Mouse (Mus musculus): ENCODE measurements at regions not wholly inside any gene's neighbourhood (a gene's known extent, or its start where the extent isn't known, plus 50 kb on each side); places are given as distances from the start of the nearest gene placed in this dataset.
A peak's percentile ranks its signal among the peaks of the same experiment; 100 is the strongest.
"Not testable (repeated sequence)": the region's sequence is repeated elsewhere in the genome, so short reads cannot be mapped to it uniquely, and the experiment has no call there.

- no peak for DNase-seq
Measured at GRCm38 (mm10) chr2:72616412-72616811, 140.5 kb downstream of the Cdca7 start.

GRCm38 (mm10) chr2:72619446-72619845 is 143.5 kb downstream of the Cdca7 start:
- no peak for DNase-seq

- no peak for DNase-seq
Measured at GRCm38 (mm10) chr2:72620182-72620652, 144.3 kb downstream of the Cdca7 start.

- DNase-seq: no peak
Measured at GRCm38 (mm10) chr2:72627915-72628314, 152.0 kb downstream of the Cdca7 start.

- DNase-seq: no peak
Measured at GRCm38 (mm10) chr2:72628626-72629470, 152.9 kb downstream of the Cdca7 start.

- no peak for DNase-seq
Measured at GRCm38 (mm10) chr2:72629691-72630461, 153.9 kb downstream of the Cdca7 start.

- DNase-seq: no peak
Measured at GRCm38 (mm10) chr2:72637881-72638620, 162.1 kb downstream of the Cdca7 start.

- no peak for DNase-seq
Measured at GRCm38 (mm10) chr2:72639022-72639421, 163.1 kb downstream of the Cdca7 start.

GRCm38 (mm10) chr2:72641228-72641627 is 165.3 kb downstream of the Cdca7 start:
- DNase-seq: no peak

- DNase-seq: no peak
Measured at GRCm38 (mm10) chr2:72644151-72644843, 168.3 kb downstream of the Cdca7 start.

GRCm38 (mm10) chr2:72647642-72648041 is 171.7 kb downstream of the Cdca7 start:
- DNase-seq: no peak

- DNase-seq: no peak
Measured at GRCm38 (mm10) chr2:72648294-72648693, 172.3 kb downstream of the Cdca7 start.

GRCm38 (mm10) chr2:72655864-72656263 is 179.9 kb downstream of the Cdca7 start:
- DNase-seq: peak in 1 of 2 experiments; percentile 35

GRCm38 (mm10) chr2:72657101-72657920 is 181.4 kb downstream of the Cdca7 start:
- no peak for DNase-seq

GRCm38 (mm10) chr2:72662396-72662795 is 186.4 kb downstream of the Cdca7 start:
- no peak for DNase-seq

GRCm38 (mm10) chr2:72662979-72663780 is 187.2 kb downstream of the Cdca7 start:
- no peak for DNase-seq

- not testable (repeated sequence) for DNase-seq
Measured at GRCm38 (mm10) chr2:72667396-72667795, 191.4 kb downstream of the Cdca7 start.

GRCm38 (mm10) chr2:72672908-72673901 is 197.2 kb downstream of the Cdca7 start:
- DNase-seq: no peak

- no peak for DNase-seq
Measured at GRCm38 (mm10) chr2:72674229-72674628, 198.3 kb downstream of the Cdca7 start.

Data from kidney, adult 8-10 months (tissue).